Mouse (Mus musculus) midbrain, embryonic 10.5 days (tissue): ENCODE measurements around the gene Lin7b. TPM values are rescaled to one million over a fixed set of nuclear protein-coding genes. Genes with fewer than 3 reads are reported as not detected.
"Not testable (repeated sequence)": the region's sequence is repeated elsewhere in the genome, so short reads cannot be mapped to it uniquely, and the experiment has no call there.

Experiments used
- DNase-seq: peaks from one replicate; pipeline ENCODE4 v3.0.0-alpha.2; 2017; ENCODE audit warnings: low spot score
- H3K27ac ChIP-seq: fragments of 300-500 bp; sonication (generic); replicated peaks from 2 replicates; pipeline ENCODE4 v1.5.1; 2016; ENCODE audit warnings: mild to moderate bottlenecking
- H3K27me3 ChIP-seq: fragments of 300-500 bp; sonication (generic); 2 replicates; pipeline ENCODE4 v1.6.1; 2016; ENCODE audit warnings: low read depth, mild to moderate bottlenecking; ENCODE audit not compliant: poor library complexity, severe bottlenecking
- H3K36me3 ChIP-seq: fragments of 300-500 bp; sonication (generic); 2 replicates; pipeline ENCODE4 v1.6.1; 2016; ENCODE audit warnings: mild to moderate bottlenecking, moderate library complexity
- H3K4me1 ChIP-seq: fragments of 300-500 bp; sonication (generic); 2 replicates; pipeline ENCODE4 v1.6.1; 2016
- H3K4me3 ChIP-seq: fragments of 300-500 bp; sonication (generic); 2 replicates; pipeline ENCODE4 v1.5.1; 2016; ENCODE audit warnings: mild to moderate bottlenecking, moderate library complexity
- H3K9me3 ChIP-seq: fragments of 300-500 bp; sonication (generic); replicated peaks from 2 replicates; pipeline ENCODE4 v1.6.1; 2016; ENCODE audit warnings: mild to moderate bottlenecking
- WGBS: fragments of 180-500 bp; shearing (Covaris S2); methylation state at CpG from one replicate; pipeline ENCODE4 v1.1.7; 2016; 5-methylcytosine and 5-hydroxymethylcytosine counted together
- polyA plus RNA-seq: library from polyadenylated mRNA; unstranded; fragments of >200 nt; fragmentation: Nextera tagmentation; extraction: Ambion mirVana; gene quantifications from 2 replicates; pipeline ENCODE4 v1.2.1, GENCODE M21; 2016

The Lin7b gene
- polyA plus RNA-seq, 1 experiment from 2014 or later, result 1.0 TPM

GRCm38 (mm10) chr7:45406157-45407156 lies 36.1 kb upstream of the Lin7b start:
- no peak overlapping the region for H3K27ac ChIP-seq
- WGBS, result 2% methylated on average over 114 of the region's 114 CpGs
- peaks cover 16% of the 10 kb centered on the region for H3K4me1 ChIP-seq
- no peaks in the 10 kb centered on the region for H3K36me3 ChIP-seq
- no peak for DNase-seq
- H3K4me3 ChIP-seq, result peak overlapping the region; percentile 45
- H3K27me3 ChIP-seq, result peaks cover 67% of the 10 kb centered on the region
- H3K9me3 ChIP-seq, result no peaks in the 10 kb centered on the region

GRCm38 (mm10) chr7:45405091-45406075 lies 35.0 kb upstream of the Lin7b start, which contains the start of gene Kcna7:
TSS of gene Kcna7 (plus strand) at chr7:45405653.
- Histone ChIP-seq H3K4me1 (peaks cover 16% of the 10 kb centered on the region), H3K27me3 (peaks cover 57% of the 10 kb centered on the region), H3K27ac (no peak within 1 kb of the TSS), H3K36me3 (no peaks in the 10 kb centered on the region), H3K9me3 (no peaks in the 10 kb centered on the region), H3K4me3 (peak within 1 kb of the TSS; percentile 45)
- DNase-seq, result peak; percentile 71
- WGBS, result 12% methylated on average over 28 of the region's 28 CpGs

- no peaks in the 10 kb centered on the region for H3K9me3 ChIP-seq
- peaks cover 16% of the 10 kb centered on the region for H3K4me1 ChIP-seq
- peaks cover 40% of the 10 kb centered on the region for H3K27me3 ChIP-seq
- H3K27ac ChIP-seq, result no peak overlapping the region
- H3K4me3 ChIP-seq, result no peak overlapping the region
- 45% methylated on average over 6 of the region's 6 CpGs for WGBS
- peak; percentile 69 for DNase-seq
- H3K36me3 ChIP-seq, result no peaks in the 10 kb centered on the region
Observed at GRCm38 (mm10) chr7:45403532-45404261, 33.3 kb upstream of the Lin7b start.

GRCm38 (mm10) chr7:45401521-45402085 lies 31.2 kb upstream of the Lin7b start:
- no peak for DNase-seq
- Histone ChIP-seq H3K27me3 (peaks cover 19% of the 10 kb centered on the region), H3K27ac (no peak overlapping the region), H3K4me3 (no peak overlapping the region), H3K4me1 (peaks cover 13% of the 10 kb centered on the region), H3K36me3 (no peaks in the 10 kb centered on the region), H3K9me3 (no peaks in the 10 kb centered on the region)
- 77% methylated on average over 10 of the region's 10 CpGs for WGBS

- H3K36me3 ChIP-seq, result peaks cover 27% of the 10 kb centered on the region
Observed at GRCm38 (mm10) chr7:45396787-45397186, 26.4 kb upstream of the Lin7b start.

GRCm38 (mm10) chr7:45396337-45396775 lies 26.0 kb upstream of the Lin7b start:
- DNase-seq, result not testable (repeated sequence)
- WGBS, result 10% methylated on average over 3 of the region's 3 CpGs
- peak overlapping the region; percentile 99 for H3K27ac ChIP-seq

More at GRCm38 (mm10) chr7:45396787-45397186, 26.4 kb upstream of the Lin7b start:
- DNase-seq, result no peak
- Histone ChIP-seq H3K4me1 (peaks cover 23% of the 10 kb centered on the region), H3K27ac (no peak overlapping the region), H3K27me3 (no peaks in the 10 kb centered on the region), H3K9me3 (no peaks in the 10 kb centered on the region), H3K4me3 (no peak overlapping the region)
- whole genome bisulfite sequencing, result 81% methylated on average over 2 of the region's 2 CpGs

GRCm38 (mm10) chr7:45395578-45396336 lies 25.4 kb upstream of the Lin7b start, which contains the start of gene Snrnp70:
TSS of gene Snrnp70 (minus strand) at chr7:45395742.
- DNase-seq, result peak; percentile 100
- H3K9me3 ChIP-seq, result no peaks in the 10 kb centered on the region
- H3K27ac ChIP-seq, result peak within 1 kb of the TSS; percentile 99
- H3K4me1 ChIP-seq, result peaks cover 23% of the 10 kb centered on the region
- H3K27me3 ChIP-seq, result no peaks in the 10 kb centered on the region
- under 1% methylated on average over 60 of the region's 60 CpGs for WGBS
- peaks cover 36% of the 10 kb centered on the region for H3K36me3 ChIP-seq
- peak within 1 kb of the TSS; percentile 91 for H3K4me3 ChIP-seq

More at GRCm38 (mm10) chr7:45396337-45396775, 26.0 kb upstream of the Lin7b start:
- H3K9me3 ChIP-seq, H3K27me3 ChIP-seq: not testable (repeated sequence)
- Histone ChIP-seq H3K4me3 (peak overlapping the region; percentile 91), H3K36me3 (peaks cover 31% of the 10 kb centered on the region), H3K4me1 (peaks cover 23% of the 10 kb centered on the region)

GRCm38 (mm10) chr7:45395129-45395541 lies 24.8 kb upstream of the Lin7b start:
- under 1% methylated on average over 17 of the region's 20 CpGs for WGBS
- Histone ChIP-seq H3K27me3 (no peaks in the 10 kb centered on the region), H3K9me3 (no peaks in the 10 kb centered on the region), H3K4me3 (peak overlapping the region; percentile 91), H3K27ac (peak overlapping the region; percentile 99), H3K4me1 (peaks cover 23% of the 10 kb centered on the region), H3K36me3 (peaks cover 42% of the 10 kb centered on the region)
- no peak for DNase-seq

GRCm38 (mm10) chr7:45386077-45386476 lies 15.7 kb upstream of the Lin7b start:
- Histone ChIP-seq H3K27me3 (no peaks in the 10 kb centered on the region), H3K9me3 (no peaks in the 10 kb centered on the region), H3K27ac (no peak overlapping the region), H3K36me3 (peaks cover 100% of the 10 kb centered on the region), H3K4me3 (no peak overlapping the region), H3K4me1 (no peaks in the 10 kb centered on the region)
- no peak for DNase-seq
- 91% methylated on average over 3 of the region's 3 CpGs for WGBS

GRCm38 (mm10) chr7:45376057-45376456 lies 5.7 kb upstream of the Lin7b start:
- peaks cover 94% of the 10 kb centered on the region for H3K36me3 ChIP-seq

GRCm38 (mm10) chr7:45374620-45375019 lies 4.2 kb upstream of the Lin7b start:
- Histone ChIP-seq H3K27me3 (peaks cover 10% of the 10 kb centered on the region), H3K4me3 (no peak overlapping the region), H3K9me3 (no peaks in the 10 kb centered on the region), H3K4me1 (peaks cover 20% of the 10 kb centered on the region), H3K27ac (no peak overlapping the region), H3K36me3 (peaks cover 81% of the 10 kb centered on the region)
- WGBS, result 97% methylated on average over 8 of the region's 8 CpGs
- DNase-seq, result no peak

More at GRCm38 (mm10) chr7:45376057-45376456, 5.7 kb upstream of the Lin7b start:
- Histone ChIP-seq H3K4me3 (no peak overlapping the region), H3K27ac (no peak overlapping the region), H3K27me3 (no peaks in the 10 kb centered on the region), H3K4me1 (peaks cover 6% of the 10 kb centered on the region), H3K9me3 (no peaks in the 10 kb centered on the region)
- 95% methylated on average over 1 of the region's 1 CpGs for WGBS
- DNase-seq, result no peak
